Comparison of ENCODE assay signal across 9 mouse cellular contexts in genomic region chr9:79723090-79723489, GRCm38 (mm10). TPM values are rescaled to one million over a fixed set of nuclear protein-coding genes. Genes with fewer than 3 reads are reported as not detected.
A peak's percentile ranks its signal among the peaks of the same experiment; 100 is the strongest.
DNase-seq lines count a peak whose midpoint lies in the region; ATAC-seq and TF ChIP-seq lines count a peak whose summit lies in the region.
"Had no signal": no experiment of that assay in that cellular context is flagged by ENCODE, and none has a peak within 500 bp of the region (broad histone marks: within the 10 kb centered on the region; RNA-seq: fewer than 3 reads in every experiment).

No protein-coding gene starts in this region.

- no peak overlapping the region for H3K27ac ChIP-seq in layer of hippocampus, adult 2 months
- H3K27ac ChIP-seq in lung, embryonic 14.5 days (ENCODE audit: low read depth), result no peak overlapping the region
- H3K27ac ChIP-seq: embryonic facial prominence, embryonic 15.5 days had no signal

- ATAC-seq in lung, embryonic 14.5 days (ENCODE audit: insufficient read depth), result no peak
- ATAC-seq in erythroblast, adult 5-6 weeks (replicated peaks; ENCODE audit: low FRiP score, poor library complexity, severe bottlenecking), result no peak

- DNase-seq in cerebellum, adult 9-11 months, result peak; percentile 9
- no peak for DNase-seq in cerebellum, adult 8-10 months
- peak; percentile 38 to 47 for DNase-seq in layer of hippocampus, adult 2 months (ENCODE audit: low spot score in 2 of 2)
- no peak for DNase-seq in layer of hippocampus, adult 9-11 months
- DNase-seq in ES-CJ7 (ENCODE audit: low read depth, low spot score), result peak; percentile 66
- DNase-seq in lung, embryonic 14.5 days, result peak; percentile 91
- no peak for DNase-seq in adrenal gland, adult 2 months

- peak; percentile 89 for TF ChIP-seq CTCF in layer of hippocampus, adult 2 months (conservative IDR thresholded peaks at IDR 0.05)
- TF ChIP-seq CTCF in lung, embryonic 14.5 days (IDR thresholded peaks at IDR 0.05; ENCODE audit: low read depth), result peak; percentile 76

- H3K9me3 ChIP-seq in lung, embryonic 14.5 days (ENCODE audit: low read depth, low read length), result no peaks in the 10 kb centered on the region
- H3K9me3 ChIP-seq: embryonic facial prominence, embryonic 15.5 days had no signal

- H3K36me3 ChIP-seq in lung, embryonic 14.5 days (ENCODE audit: insufficient read depth), result no peaks in the 10 kb centered on the region
- H3K36me3 ChIP-seq: embryonic facial prominence, embryonic 15.5 days had no signal

- no peak overlapping the region for H3K9ac ChIP-seq in lung, embryonic 14.5 days
- H3K9ac ChIP-seq: embryonic facial prominence, embryonic 15.5 days had no signal

- WGBS in lung, embryonic 14.5 days, result 33% methylated on average over 5 of the region's 5 CpGs

- H3K27me3 ChIP-seq in lung, embryonic 14.5 days (ENCODE audit: insufficient read depth, low read length), result peaks cover 19% of the 10 kb centered on the region; the same call in 1 of the 2 replicates

- H3K4me1 ChIP-seq in lung, embryonic 14.5 days (ENCODE audit: insufficient read depth), result 0 out of 2 replicates have a peak, but pooled peaks cover 4% of the 10 kb centered on the region

- no peak overlapping the region for H3K4me2 ChIP-seq in lung, embryonic 14.5 days
- H3K4me2 ChIP-seq: embryonic facial prominence, embryonic 15.5 days had no signal

- no peak overlapping the region for H3K4me3 ChIP-seq in layer of hippocampus, adult 2 months
- no peak overlapping the region for H3K4me3 ChIP-seq in lung, embryonic 14.5 days (ENCODE audit: low read depth, low read length)
- H3K4me3 ChIP-seq: embryonic facial prominence, embryonic 15.5 days had no signal

RNA-seq across cellular contexts. Expression of gene Col12a1, which starts 4.5 kb away (rescaled TPM):
- 1 to 10 TPM; 6.6 to 7.8 TPM for total RNA-seq in layer of hippocampus, adult 2 months (2021)
- 19.4 and 21.4 TPM in 2 replicates for polyA plus RNA-seq in lung, embryonic 14.5 days (2014; fragmentation: Nextera tagmentation; extraction: Ambion mirVana)
- total RNA-seq in erythroblast, adult 5-6 weeks (2015; ENCODE audit: low replicate concordance), result not detected in 2 replicates
- 0.70 TPM in 1 of 2 replicates, not detected in the other for total RNA-seq in erythroblast, adult 5-6 weeks (2017; ENCODE audit: low replicate concordance)
- 10 to 100 TPM; 10.7 to 17.1 TPM for total RNA-seq in adrenal gland, adult 2 months (2021)
- polyA plus RNA-seq in adrenal gland, adult 2 months (2012; rRNA removed), result 8.2 and 8.3 TPM in 2 replicates

RNA-seq across cellular contexts. Expression of gene Cox7a2, which starts 36.6 kb away (rescaled TPM):
- total RNA-seq in layer of hippocampus, adult 2 months (2021), result 100 to 1,000 TPM; 305 to 312 TPM
- polyA plus RNA-seq in lung, embryonic 14.5 days (2014; fragmentation: Nextera tagmentation; extraction: Ambion mirVana), result 650 and 710 TPM in 2 replicates
- 137 and 179 TPM in 2 replicates for total RNA-seq in erythroblast, adult 5-6 weeks (2015; ENCODE audit: low replicate concordance)
- total RNA-seq in erythroblast, adult 5-6 weeks (2017; ENCODE audit: low replicate concordance), result 37.8 and 41.1 TPM in 2 replicates
- total RNA-seq in adrenal gland, adult 2 months (2021), result 100 to 1,000 TPM; 284 to 423 TPM
- 71.5 and 75.3 TPM in 2 replicates for polyA plus RNA-seq in adrenal gland, adult 2 months (2012; rRNA removed)

Comparison
In these comparisons a context has a peak if more than half of its experiments do, and no peak if none do; other contexts are left out.
1. DNase-seq: peak in cerebellum, adult 9-11 months (single experiment), layer of hippocampus, adult 2 months (2 of 2), ES-CJ7 (single experiment) and lung, embryonic 14.5 days (single experiment); none in cerebellum, adult 8-10 months (single experiment), layer of hippocampus, adult 9-11 months (single experiment) and adrenal gland, adult 2 months (single experiment).
2. RNA of gene Col12a1, which starts 4.5 kb away (total RNA-seq): 10.7 to 17.1 TPM in adrenal gland, adult 2 months and 6.6 to 7.8 TPM in layer of hippocampus, adult 2 months; 0.70 TPM in erythroblast, adult 5-6 weeks; every median in the first group is over 4 times any median in the second.